Mouse (Mus musculus) inflammation-experienced regulatory T-cells, adult 6 months (primary cell): ENCODE results near the gene Sag. TPM values are rescaled to one million over a fixed set of nuclear protein-coding genes. Genes with fewer than 3 reads are reported as not detected.

ENCODE experiments used
- ATAC-seq: one replicate; pipeline ENCODE4 v1.8.0; 2017
- polyA plus RNA-seq, 3 experiments: library from polyadenylated mRNA; unstranded; fragments of 100-300 nt; shearing (Covaris generic); gene quantifications; one replicate each; pipeline ENCODE4 v1.2.1; 2017

Sag gene
- polyA plus RNA-seq, 3 experiments from 2014 or later, result 1.7 to 5.3 (median 4.2) TPM

DNA sequence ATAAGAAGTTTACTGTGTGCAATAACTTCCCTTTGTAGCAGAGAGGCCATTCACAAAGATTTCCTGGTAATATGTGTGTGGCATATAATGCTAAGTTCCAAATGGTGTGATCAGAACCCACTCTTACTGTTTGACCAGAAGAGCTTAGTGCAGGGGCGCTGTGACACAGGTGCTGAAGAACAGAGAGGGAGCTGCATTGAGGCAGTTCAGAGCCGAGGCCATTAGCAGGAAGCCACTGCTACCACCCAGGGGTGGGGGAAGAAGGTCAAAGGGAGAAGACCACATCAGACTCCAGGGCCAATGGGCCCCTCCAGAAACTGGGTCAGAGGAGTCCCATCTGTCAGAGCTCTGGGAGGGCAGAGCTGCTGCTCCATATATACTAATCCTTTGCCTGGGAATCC is 51.4 kb downstream of the Sag start:
- ATAC-seq, result peak; percentile 8

DNA sequence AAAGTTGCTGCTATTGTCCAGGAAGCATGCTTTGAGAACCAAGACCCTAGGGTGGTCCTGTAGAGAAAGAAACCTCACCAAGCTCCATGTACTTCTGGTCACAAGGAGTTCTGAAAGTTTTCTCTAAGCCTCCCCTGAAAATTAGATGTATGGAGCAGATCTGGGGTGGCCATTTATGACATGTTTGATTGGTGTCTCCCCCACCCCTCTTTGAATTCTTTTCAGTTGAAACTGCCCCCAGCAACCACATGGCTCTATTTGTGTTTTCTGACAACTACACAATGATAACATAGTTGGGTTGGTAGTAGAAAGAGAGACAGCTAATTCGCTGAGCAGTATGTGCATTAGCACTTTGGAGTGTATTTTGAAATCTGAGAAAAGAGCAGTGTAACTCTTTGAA is 52.0 kb downstream of the Sag start:
- ATAC-seq, result no peak

DNA sequence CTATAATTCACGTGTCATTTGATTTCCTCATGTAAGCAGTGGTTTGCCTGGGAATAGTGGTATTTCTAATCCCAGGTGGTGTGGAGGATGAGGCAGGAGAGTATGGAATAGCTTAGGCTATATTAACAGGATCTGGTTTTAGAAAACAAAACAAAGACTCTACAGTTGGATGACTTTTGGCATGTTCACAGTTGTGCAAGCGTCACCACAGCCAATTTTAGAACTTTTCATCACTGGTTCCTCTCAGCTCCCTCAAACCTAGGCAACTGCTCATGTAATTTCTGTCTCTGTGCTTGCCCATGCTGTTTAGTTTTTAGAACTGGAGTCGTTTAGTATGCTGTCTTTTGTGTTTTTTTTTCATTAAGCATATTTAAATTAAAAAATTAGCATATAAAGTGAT is 53.3 kb downstream of the Sag start:
- no peak for ATAC-seq

DNA sequence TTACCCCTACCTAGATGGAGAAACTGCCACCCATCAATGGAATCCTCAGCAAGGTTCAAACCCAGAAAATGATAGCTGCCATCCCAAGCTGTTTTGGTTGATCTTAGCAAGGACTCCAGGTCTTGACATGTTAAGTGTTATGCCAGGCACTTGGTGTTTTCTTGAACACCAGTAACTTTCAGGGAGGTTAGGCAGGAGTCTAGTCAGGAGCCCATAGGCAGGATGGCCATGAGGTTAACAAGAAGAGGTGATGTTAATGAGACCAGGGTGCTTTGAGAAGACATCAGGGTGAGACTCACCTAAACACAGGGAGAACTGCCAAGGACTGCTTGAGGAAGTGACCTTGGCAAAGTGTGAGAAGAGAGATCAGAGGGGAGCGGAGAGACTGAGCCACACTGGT is 54.6 kb downstream of the Sag start:
- no peak for ATAC-seq

DNA sequence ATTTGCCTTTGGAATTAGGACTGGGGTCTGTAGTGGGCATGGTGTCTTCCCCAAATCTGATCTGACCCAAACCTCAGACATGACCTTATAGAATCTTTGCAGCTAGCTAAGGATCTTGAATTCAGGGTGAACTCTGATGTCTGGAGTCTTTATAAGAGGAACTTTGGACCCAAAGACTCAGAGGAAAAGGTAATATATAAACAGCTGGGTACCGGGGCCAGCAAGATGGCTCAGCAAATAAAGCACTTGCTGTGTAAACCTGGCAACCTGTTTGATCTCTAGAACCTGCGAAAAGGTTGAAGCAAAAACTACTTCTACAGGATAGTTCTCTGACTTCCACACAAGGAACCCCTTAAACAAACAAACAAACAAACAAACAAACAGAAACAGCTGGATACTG is 55.0 kb downstream of the Sag start:
- ATAC-seq, result no peak

DNA sequence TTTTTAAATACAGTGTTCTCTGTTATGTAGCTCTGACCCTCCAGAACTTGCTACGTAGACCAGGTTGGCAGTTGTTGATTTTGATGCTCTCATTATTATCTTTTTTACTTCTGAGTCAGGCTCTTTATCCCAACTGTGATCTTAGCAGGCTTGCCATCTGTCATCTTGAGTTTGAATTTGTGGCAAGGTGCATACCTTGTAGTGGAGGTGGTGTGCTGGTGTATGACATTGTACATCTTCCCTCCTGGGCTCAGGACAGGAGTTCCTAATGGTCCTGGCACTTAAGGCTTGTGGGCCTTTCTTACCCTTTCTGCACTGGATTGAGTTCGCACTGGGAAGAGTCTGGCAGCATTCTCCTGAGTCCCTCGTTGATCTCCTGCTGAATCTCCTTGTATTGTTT is 60.1 kb downstream of the Sag start:
- no peak for ATAC-seq

DNA sequence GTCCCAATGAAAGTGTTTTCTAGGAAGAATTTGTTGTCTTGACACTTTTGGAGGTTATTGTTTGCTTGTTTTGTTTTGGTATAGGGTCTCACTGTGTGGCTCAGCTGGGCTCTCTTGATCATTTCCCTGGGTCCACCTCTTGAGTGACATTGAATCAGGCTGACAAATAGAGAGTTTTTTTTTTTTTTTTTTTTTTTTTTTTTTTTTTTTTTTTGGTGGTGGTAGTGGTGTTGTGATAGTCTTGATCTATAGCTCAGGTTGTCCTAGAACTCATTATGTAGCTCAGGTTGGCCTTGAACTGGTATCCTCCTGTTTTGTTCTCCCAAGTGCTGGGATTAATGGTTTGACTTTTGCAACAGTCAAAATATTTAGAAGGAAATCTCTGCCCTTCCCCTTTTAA is 61.4 kb downstream of the Sag start:
- no peak for ATAC-seq

DNA sequence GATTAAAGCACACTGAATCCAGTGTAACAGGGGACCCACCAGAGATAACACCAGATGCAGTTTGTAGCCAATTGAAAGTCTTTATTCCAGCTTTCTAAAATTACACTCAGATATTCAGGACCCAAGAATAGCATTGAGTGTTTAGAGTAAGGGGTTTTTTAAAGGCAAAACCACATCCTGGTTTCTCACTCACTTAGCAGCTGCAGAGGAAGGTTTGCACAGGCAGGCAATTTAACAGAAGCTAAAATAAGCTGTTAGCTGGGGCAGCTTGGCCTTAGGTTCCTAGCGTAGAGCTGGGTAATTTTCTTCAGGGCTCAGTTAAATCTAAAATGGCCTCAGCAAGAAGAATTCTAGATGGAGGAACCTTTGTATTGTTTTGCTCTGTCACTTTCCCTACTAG is 63.2 kb downstream of the Sag start:
- peak; percentile 93 for ATAC-seq

DNA sequence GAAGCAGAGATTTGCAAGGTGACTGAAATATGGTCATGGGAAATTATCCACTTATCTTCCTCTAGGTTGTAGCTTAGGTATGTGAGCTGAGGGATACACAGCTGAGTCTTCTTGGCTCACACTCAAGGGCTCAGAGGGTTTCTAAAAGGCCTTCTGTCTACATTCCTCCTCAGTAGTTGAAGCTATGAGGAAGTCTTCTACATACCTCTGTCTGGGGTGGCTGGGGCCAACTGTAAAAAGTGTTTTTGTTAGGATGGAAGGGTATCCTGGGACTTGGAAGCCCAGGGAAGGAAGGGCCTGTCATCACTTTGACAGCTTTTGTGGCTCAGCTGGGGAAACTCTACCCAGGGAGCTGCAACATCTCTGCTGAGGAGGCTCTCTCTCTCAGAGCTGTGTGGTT is 68.1 kb downstream of the Sag start:
- no peak for ATAC-seq

DNA sequence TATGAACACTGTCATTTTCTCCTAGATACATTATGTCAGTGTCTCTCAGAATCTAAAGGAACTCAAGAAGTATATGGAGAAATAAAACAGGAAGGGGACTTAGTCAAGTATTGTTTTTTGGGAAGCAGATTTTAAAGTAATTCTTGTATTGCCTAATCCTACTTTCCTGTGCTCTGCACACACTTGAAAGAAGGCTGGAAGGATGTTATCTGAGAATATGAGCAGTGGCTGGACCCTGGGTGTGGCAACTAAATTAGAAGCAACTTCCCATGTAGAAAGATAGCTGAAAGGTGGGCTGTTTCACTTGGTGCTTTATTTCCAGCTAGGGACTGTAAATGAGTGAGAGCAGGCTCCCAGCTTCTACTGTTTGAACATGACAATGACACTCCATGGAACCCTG is 69.6 kb downstream of the Sag start:
- ATAC-seq, result no peak

DNA sequence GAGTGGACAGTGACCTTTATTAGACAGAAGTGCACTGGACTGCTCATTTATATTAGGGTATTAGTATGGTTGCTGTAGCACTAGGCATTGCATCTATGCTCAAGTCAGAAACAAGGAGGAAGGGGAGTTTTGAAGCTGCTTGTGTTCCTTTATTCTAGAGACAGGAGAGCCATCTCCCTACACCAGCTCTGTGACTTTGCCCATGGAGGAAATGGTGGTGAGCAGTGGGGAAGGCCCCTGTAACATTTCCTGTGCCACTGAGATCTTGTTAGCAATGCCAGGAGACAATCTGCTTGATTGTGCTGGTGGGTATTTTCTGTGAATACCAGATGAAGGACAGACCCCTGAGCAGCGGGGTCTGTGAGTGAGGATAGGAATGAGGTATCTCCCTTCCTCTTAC is 72.6 kb downstream of the Sag start:
- peak; percentile 83 for ATAC-seq

DNA sequence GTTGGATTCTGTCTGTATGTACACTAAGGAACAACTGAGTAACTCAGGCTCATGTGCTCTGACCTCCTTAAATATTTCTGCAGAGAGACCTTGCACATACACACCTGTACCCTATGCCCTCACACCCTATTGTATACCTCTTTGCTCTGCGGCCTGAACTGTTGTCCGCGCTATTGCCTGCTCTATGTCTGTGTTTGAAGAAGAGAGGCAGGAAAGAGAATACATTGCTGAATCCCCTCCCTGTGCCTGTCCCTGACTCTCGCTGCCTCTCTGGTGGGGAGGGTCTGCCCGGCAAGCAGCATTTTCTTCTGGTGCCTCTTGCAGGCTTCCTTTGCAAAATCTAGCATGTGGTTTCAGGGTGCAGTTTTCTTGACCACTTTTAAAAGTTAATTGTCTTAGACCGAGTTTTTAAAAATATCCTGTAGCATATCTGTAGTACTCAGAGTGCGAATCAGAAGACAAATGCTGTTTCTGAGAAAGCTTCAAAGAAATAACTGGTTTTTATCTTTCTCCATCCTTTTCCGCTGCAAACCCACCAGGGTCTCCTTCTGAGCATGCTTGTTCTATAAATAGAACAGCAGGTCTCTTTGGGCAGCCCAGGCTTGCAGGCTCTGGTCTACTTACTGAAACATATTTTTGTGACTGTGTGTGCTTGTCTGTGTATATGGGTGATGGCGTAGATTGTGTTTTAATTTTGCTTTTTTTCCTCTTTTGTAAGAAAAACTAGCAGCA is 74.2 kb downstream of the Sag start:
- ATAC-seq, result peak; percentile 4

DNA sequence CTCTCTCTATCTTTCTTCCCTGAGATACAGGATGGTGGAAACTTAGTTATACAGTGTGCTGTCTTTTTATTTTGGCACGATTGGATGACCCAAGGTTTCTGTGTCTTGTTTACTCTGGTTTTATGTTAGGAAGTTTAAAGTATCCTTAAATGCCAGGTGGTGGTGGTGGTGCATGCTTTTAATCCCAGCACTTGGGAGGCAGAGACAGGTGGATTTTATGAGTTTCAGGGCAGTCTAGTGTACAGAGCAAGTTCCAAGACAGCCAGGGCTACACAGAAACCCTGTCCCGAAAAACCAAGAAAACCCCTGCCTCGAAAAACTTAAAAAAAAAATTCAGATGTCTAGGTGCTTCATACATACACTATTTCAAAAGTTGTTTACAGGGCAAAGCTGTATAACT is 75.6 kb downstream of the Sag start:
- no peak for ATAC-seq

DNA sequence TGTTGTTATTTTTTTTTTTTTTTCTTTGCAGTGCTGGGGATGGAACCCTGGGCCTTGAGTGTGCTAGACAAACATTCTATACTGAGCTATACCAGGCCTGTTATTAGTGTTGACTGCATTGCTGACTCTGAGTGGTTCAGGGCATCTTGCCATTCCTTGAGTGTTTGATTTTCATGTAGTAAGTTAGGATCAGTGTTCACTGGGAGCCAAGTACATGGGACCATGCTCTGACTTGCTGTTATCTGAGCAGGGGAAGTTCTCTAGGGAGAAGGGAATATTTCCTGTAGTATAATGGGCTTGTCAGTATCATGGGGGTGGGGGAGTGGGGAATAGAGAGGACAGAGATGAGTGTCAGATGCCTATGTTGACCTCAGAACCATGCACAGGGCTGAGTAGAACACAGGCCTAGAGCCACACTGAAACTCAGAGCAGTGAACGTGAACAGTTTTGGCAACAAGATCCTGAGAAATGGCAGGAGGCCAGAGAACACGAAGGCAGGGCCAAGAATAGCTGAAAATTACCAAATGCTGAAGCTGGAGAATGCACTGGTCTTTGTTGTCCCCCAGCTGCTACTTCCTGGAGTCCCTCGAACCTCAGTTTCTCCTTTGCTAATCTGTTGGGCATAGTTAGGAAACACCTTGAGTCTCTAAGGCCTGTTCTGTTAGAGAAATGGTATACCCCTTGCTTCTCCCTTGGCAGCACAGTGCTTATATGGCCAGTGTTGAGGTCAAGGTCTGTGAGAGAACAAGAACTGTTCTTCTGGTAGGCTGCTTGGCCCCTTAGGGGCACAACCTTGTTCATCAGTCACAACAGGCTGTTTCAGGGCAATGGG is 76.2 kb downstream of the Sag start:
- ATAC-seq, result no peak

DNA sequence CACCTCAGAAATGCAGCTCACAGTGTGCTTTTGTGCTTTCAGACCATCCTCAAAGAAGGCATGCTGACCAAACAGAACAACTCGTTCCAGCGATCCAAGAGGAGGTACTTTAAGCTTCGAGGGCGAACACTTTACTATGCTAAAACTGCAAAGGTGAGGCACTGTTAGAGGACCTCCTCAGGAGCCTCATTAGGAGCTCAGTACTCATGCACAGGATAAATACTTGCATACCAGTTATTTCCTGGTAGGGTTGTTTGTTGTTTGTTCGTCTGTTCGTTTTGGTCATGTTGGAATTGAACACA is 76.8 kb downstream of the Sag start:
- no peak for ATAC-seq

DNA sequence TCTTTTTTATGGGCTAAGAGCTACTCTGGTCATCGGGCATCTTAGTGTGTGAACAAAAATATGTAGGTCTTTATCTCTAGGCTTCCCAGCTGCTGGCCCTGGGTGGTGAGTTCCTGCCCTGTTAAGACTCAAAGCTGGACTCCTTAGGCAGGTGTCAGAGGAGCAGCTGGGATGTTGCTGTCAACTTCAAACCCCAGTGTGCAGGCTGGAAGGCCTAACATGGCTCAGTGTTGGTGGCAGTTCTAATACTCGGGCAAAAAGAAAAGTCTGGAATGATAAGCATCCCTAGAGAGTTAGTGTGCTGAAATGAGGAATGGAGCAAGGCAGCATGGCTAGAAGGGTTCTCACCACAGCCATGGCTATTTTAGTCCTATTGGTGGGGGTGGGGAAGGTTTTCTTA is 77.4 kb downstream of the Sag start:
- no peak for ATAC-seq

DNA sequence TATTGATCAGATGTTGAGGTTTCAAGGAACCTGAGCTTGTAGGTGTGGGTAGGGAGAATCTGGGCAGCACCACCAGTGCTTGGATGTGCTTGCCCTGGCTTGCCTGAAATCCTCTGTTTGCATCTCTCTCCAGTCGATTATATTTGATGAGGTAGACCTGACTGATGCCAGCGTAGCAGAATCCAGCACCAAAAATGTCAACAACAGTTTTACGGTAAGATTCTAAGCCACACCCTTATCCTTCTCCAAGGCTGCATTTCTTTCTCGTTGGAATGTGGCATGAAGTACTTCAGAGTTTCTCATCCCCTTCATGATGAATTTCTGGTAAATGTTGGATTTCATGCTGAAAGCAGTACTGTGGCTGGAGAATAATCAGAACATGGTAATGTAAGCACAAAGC is 78.2 kb downstream of the Sag start:
- ATAC-seq, result no peak

DNA sequence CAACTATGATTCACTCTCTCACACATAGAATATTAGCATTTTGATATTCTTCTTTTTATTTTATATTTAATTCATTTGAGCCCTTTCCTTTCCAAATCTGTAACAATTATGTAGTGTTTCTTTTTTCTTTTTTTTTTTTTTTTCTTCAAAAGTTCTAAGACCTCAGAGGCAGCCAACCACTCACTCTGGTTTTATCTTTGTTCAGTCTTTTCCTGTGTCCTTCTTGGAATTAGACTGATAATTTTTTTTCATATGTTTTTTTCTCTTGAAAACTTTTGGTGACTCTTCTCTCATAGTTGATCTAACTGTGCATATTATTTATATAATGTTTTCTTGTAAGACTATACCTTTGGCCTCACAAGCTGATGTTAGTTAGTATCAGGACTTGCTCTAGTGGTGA is 79.1 kb downstream of the Sag start:
- ATAC-seq, result no peak

DNA sequence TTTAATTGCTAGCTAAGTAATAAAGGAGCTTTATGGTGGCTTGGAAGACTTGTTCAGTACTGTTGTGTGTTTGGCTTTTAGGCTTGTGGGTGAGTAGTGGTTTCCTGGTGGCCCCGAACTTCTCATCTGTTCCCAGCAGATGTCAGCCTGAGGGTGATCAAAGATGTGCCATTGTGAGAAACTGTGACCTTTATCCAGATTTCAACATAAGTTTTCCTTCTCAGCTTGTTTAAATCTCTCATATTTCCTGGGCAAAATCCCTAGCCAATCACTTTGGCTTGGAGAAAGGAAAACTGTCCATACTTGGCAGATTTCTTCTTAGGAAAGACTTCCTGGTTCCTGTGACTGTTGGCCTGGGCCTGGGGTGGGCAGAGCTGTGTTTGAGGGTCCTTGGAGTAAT is 87.5 kb downstream of the Sag start:
- ATAC-seq, result no peak

DNA sequence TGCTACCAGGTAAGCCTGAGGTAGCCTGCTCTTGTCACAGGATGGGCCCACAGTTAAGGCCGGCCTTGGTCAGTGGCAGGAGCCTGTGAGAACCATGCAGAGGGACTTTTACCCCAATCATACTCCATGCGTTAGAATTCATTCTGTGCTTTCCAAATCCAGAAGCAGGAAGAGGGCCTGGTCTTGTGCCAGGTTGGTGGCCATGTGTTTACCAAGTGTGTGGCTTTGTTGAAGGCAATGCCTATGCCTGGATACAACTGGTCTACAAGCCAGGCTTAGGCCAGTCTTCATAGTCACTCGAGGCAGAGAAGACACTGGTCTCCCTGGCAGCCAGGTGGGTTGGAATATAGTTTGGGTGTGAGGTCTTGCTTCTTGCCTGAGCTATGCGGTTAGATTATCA is 88.2 kb downstream of the Sag start:
- ATAC-seq, result no peak

DNA sequence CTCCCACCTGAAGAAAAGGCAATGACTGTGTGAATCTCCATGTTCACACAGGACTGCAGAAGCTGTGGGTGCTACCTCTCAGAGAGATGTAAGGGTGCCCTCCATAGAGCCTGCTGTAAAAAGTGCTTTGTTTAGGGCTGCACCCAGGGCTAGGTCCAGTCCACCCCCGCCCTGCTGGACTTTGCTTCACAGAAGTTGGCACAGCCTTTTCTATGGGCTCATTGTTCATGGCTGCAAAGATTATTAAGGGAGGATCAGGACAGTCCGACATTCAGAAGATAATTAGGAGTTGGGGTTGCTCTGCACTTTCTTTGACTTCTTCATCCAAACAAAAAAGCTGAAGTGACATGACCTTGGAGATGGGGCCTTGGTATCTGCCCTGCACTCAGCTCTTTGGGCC is 89.0 kb downstream of the Sag start:
- ATAC-seq, result no peak

DNA sequence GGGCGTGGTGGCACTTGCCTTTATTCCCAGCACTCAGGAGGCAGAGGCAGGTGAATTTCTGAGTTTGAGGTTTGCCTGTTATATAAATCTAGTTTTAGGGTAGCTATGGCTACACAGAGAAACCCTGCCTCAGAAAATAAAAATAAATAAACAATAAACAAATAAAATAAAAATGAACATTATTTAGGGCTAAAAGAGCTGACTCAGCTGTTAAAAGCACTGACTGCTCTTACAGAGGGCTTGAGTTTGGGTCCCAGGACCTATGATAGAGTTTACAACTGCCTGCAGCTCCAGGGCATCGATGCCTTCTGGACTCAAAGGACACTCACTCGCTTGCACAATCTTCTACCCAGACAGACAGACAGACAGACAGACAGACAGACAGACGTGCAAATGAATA is 89.9 kb downstream of the Sag start:
- no peak for ATAC-seq
